7 mouse cellular contexts compared by ENCODE assay signal in the genomic region with DNA sequence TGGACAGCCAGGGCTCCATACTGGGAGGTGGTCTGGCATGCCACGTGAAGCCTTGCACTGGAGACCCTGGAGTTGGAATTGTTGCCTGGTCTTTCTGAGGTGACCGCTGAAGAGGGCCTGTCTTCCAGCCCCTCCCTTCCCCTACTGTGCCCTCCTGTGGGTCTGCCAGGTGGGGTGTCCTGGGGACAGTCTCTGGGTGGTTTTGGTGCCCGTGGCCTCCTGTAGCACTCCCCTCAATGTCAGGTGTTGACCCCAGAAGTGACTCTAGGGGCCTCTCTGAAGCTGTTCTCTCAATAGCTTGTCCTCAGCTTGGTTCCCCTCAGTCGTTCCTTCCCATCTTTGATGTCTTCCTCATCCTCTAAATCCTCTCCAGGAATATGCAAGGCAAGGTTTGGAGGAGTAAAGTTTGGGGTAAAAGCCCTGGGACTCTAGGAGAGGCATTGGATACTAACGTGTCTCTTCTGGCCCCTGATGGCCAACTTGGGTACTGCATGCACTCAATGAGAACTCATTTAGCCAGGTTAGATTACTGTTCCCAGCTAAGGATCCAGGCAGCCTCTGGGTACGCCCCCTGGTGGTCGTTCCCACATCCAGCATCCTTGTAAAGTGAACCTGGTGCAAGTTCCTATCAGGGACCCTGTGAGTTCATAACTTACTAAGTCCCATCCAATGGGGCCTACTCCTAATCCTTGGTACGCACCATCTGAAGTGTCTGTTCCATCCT.
DNase-seq lines count a peak whose midpoint lies in the region; ATAC-seq and TF ChIP-seq lines count a peak whose summit lies in the region.

No protein-coding gene starts in this region.

- intact Hi-C loops in gastrocnemius, postnatal 36 days (cut with DNase I), result loop anchor here (1.0 to 2.0 kb wide), 2 partner anchors 45 to 121 kb away; no protein-coding TSS in a partner anchor
- intact Hi-C loops in left cerebral cortex, postnatal 36 days (cut with DNase I), result loop anchor here (1.0 to 5.0 kb wide), 2 partner anchors 46 to 120 kb away; no protein-coding TSS in a partner anchor

- no peak overlapping the region for H3K4me2 ChIP-seq in intestine, postnatal 0 days (replicated peaks; ENCODE audit: low read depth)
- H3K4me2 ChIP-seq in midbrain, embryonic 12.5 days (replicated peaks), result no peak overlapping the region

- no peak for TF ChIP-seq POLR2A in small intestine, adult 2 months (IDR thresholded peaks at IDR 0.05; ENCODE audit: low read depth, low read length)

- 35% methylated on average over 8 of the region's 8 CpGs for WGBS in intestine, postnatal 0 days
- WGBS in midbrain, embryonic 12.5 days, result 35% methylated on average over 8 of the region's 8 CpGs
- WGBS in small intestine, adult 2 months, result 47% methylated on average over 8 of the region's 8 CpGs

- H3K9ac ChIP-seq in intestine, postnatal 0 days (ENCODE audit: low read depth, low read length), result no peak overlapping the region
- no peak overlapping the region for H3K9ac ChIP-seq in midbrain, embryonic 12.5 days (replicated peaks)

- ATAC-seq in intestine, postnatal 0 days, result peak; percentile 44
- ATAC-seq in midbrain, embryonic 12.5 days (ENCODE audit: low FRiP score, low read depth), result peak; percentile 72

- H3K4me3 ChIP-seq in intestine, postnatal 0 days (ENCODE audit: low read depth, low read length), result no peak overlapping the region
- no peak overlapping the region for H3K4me3 ChIP-seq in midbrain, embryonic 12.5 days
- no peak overlapping the region for H3K4me3 ChIP-seq in small intestine, adult 2 months (ENCODE audit: low read depth, low read length)

- H3K36me3 ChIP-seq in intestine, postnatal 0 days (ENCODE audit: control insufficient read depth, insufficient read depth), result peaks cover 94% of the 10 kb centered on the region
- H3K36me3 ChIP-seq in midbrain, embryonic 12.5 days, result peaks cover 93% of the 10 kb centered on the region
- peaks cover 76% of the 10 kb centered on the region for H3K36me3 ChIP-seq in small intestine, adult 2 months (ENCODE audit: control insufficient read depth, insufficient read depth, low read length)

- H3K27me3 ChIP-seq in intestine, postnatal 0 days (replicated peaks; ENCODE audit: control insufficient read depth, insufficient read depth, low read length), result no peaks in the 10 kb centered on the region
- H3K27me3 ChIP-seq in midbrain, embryonic 12.5 days, result no peaks in the 10 kb centered on the region
- H3K27me3 ChIP-seq in small intestine, adult 2 months (ENCODE audit: control insufficient read depth, insufficient read depth, low read length), result no peaks in the 10 kb centered on the region

- TF ChIP-seq CTCF in intestine, postnatal 0 days (IDR thresholded peaks at IDR 0.05; ENCODE audit: low read depth), result peak; percentile 99
- peak; percentile 93; the same call in 1 of the 2 replicates for TF ChIP-seq CTCF in small intestine, adult 2 months (IDR thresholded peaks at IDR 0.05; ENCODE audit: extremely low read depth, insufficient read length, insufficient replicate concordance, low read depth, low read length)

- no peaks in the 10 kb centered on the region for H3K4me1 ChIP-seq in intestine, postnatal 0 days (replicated peaks; ENCODE audit: control insufficient read depth, insufficient read depth, low read length)
- H3K4me1 ChIP-seq in midbrain, embryonic 12.5 days, result no peaks in the 10 kb centered on the region
- H3K4me1 ChIP-seq in small intestine, adult 2 months (ENCODE audit: control insufficient read depth, insufficient read depth, insufficient read length, low read length), result peaks cover 4% of the 10 kb centered on the region; the same call in 1 of the 2 replicates

- H3K27ac ChIP-seq in intestine, postnatal 0 days (ENCODE audit: low read depth, low read length), result no peak overlapping the region
- no peak overlapping the region for H3K27ac ChIP-seq in midbrain, embryonic 12.5 days (replicated peaks)
- H3K27ac ChIP-seq in small intestine, adult 2 months (ENCODE audit: insufficient read depth, low read depth, low read length), result no peak overlapping the region

- no peaks in the 10 kb centered on the region for H3K9me3 ChIP-seq in intestine, postnatal 0 days (ENCODE audit: control insufficient read depth)
- H3K9me3 ChIP-seq in midbrain, embryonic 12.5 days, result no peaks in the 10 kb centered on the region

- peak; percentile 91 for DNase-seq in adrenal gland, adult 2 months
- DNase-seq in embryo, embryonic 11 days, result peak; percentile 95
- DNase-seq in gastrocnemius, postnatal 36 days, result peak; percentile 91 to 92
- DNase-seq in left cerebral cortex, postnatal 36 days (ENCODE audit: low spot score in 2 of 2), result peak; percentile 86 to 89
